Mouse (Mus musculus): ENCODE data around the gene Efhd2.

- TF ChIP-seq CTCF (IDR thresholded peaks at IDR 0.05; ENCODE audit: insufficient read depth, low read length) (no peak), POLR2A (IDR thresholded peaks at IDR 0.05; ENCODE audit: borderline replicate concordance, extremely low read depth, low read depth, low read length) (no peak)
Measured at GRCm38 (mm10) chr4:141870666-141871332, 3.9 kb downstream of the Efhd2 start.

Measured in lung, adult 2 months (tissue).